In genomic region chr15:32034790-32035189, GRCm38 (mm10) we compare ENCODE assay signal across 10 mouse cellular contexts.
DNase-seq lines count a peak whose midpoint lies in the region; ATAC-seq and TF ChIP-seq lines count a peak whose summit lies in the region.
"Had no signal": no experiment of that assay in that cellular context is flagged by ENCODE, and none has a peak within 500 bp of the region (broad histone marks: within the 10 kb centered on the region; RNA-seq: fewer than 3 reads in every experiment).

No protein-coding gene starts in this region.

- intact Hi-C loops in left cerebral cortex, postnatal 25 days (cut with DNase I) = no loop called here

- H3K4me3 ChIP-seq in forebrain, embryonic 10.5 days = no peak overlapping the region
- H3K4me3 ChIP-seq in hindbrain, postnatal 0 days (ENCODE audit: low read length) = no peak overlapping the region
- H3K4me3 ChIP-seq in neural tube, embryonic 14.5 days (ENCODE audit: low read depth, low read length) = no peak overlapping the region

- 45% methylated on average over 7 of the region's 7 CpGs for WGBS in forebrain, embryonic 10.5 days
- 16% methylated on average over 7 of the region's 7 CpGs for WGBS in hindbrain, postnatal 0 days
- 16% methylated on average over 7 of the region's 7 CpGs for WGBS in neural tube, embryonic 14.5 days

- no peaks in the 10 kb centered on the region for H3K9me3 ChIP-seq in forebrain, embryonic 10.5 days
- no peaks in the 10 kb centered on the region for H3K9me3 ChIP-seq in hindbrain, postnatal 0 days (ENCODE audit: low read length)
- no peaks in the 10 kb centered on the region for H3K9me3 ChIP-seq in neural tube, embryonic 14.5 days (ENCODE audit: control insufficient read depth, low read length)

- H3K36me3 ChIP-seq in forebrain, embryonic 10.5 days (replicated peaks) = no peaks in the 10 kb centered on the region
- H3K36me3 ChIP-seq in hindbrain, postnatal 0 days (ENCODE audit: insufficient read depth, low read length) = no peaks in the 10 kb centered on the region
- no peaks in the 10 kb centered on the region for H3K36me3 ChIP-seq in neural tube, embryonic 14.5 days (ENCODE audit: control insufficient read depth, insufficient read depth, low read length)

- no peaks in the 10 kb centered on the region for H3K27me3 ChIP-seq in forebrain, embryonic 10.5 days (ENCODE audit: poor library complexity, severe bottlenecking)
- H3K27me3 ChIP-seq in hindbrain, postnatal 0 days (ENCODE audit: insufficient read depth, low read length) = no peaks in the 10 kb centered on the region
- H3K27me3 ChIP-seq in neural tube, embryonic 14.5 days (ENCODE audit: control insufficient read depth, insufficient read depth, low read length) = no peaks in the 10 kb centered on the region

- H3K27ac ChIP-seq in forebrain, embryonic 10.5 days = no peak overlapping the region
- H3K27ac ChIP-seq in hindbrain, postnatal 0 days = no peak overlapping the region
- no peak overlapping the region for H3K27ac ChIP-seq in neural tube, embryonic 14.5 days (ENCODE audit: low read depth, low read length)

- peaks cover 16% of the 10 kb centered on the region for H3K4me1 ChIP-seq in forebrain, embryonic 10.5 days
- H3K4me1 ChIP-seq in hindbrain, postnatal 0 days (ENCODE audit: insufficient read depth, low read length) = 0 out of 2 replicates have a peak, but pooled peaks cover 4% of the 10 kb centered on the region
- H3K4me1 ChIP-seq in neural tube, embryonic 14.5 days (ENCODE audit: control insufficient read depth, insufficient read depth, low read length) = no peaks in the 10 kb centered on the region

- TF ChIP-seq CTCF in hindbrain, postnatal 0 days (IDR thresholded peaks at IDR 0.05; ENCODE audit: low read depth) = no peak

- peak; percentile 8 for DNase-seq in kidney, postnatal 14 days
- no peak for DNase-seq in kidney, adult 18-20 months
- DNase-seq in forebrain, embryonic 10.5 days (ENCODE audit: extremely low spot score, low spot score) = peak; percentile 17
- peak; percentile 75 for DNase-seq in hindbrain, postnatal 0 days (ENCODE audit: low spot score)
- no peak for DNase-seq in thymus, postnatal 25 days
- no peak for DNase-seq in ovary, postnatal 10 days (ENCODE audit: low spot score)
- no peak for DNase-seq in left cerebral cortex, postnatal 25 days (ENCODE audit: low spot score in 2 of 2)
- DNase-seq: kidney, adult 9 months; lung, postnatal 4 days had no signal

- H3K4me2 ChIP-seq in hindbrain, postnatal 0 days (ENCODE audit: low read depth, low read length) = 0 out of 2 replicates have a peak overlapping the region, but pooled peaks have one; percentile 1
- H3K4me2 ChIP-seq in neural tube, embryonic 14.5 days (ENCODE audit: low read depth, low read length) = no peak overlapping the region

- peak; percentile 86 for ATAC-seq in hindbrain, postnatal 0 days
- peak; percentile 81; the same call in 1 of the 2 replicates for ATAC-seq in neural tube, embryonic 14.5 days (ENCODE audit: low read depth)

- H3K9ac ChIP-seq in hindbrain, postnatal 0 days (replicated peaks; ENCODE audit: low read length) = no peak overlapping the region
- H3K9ac ChIP-seq in neural tube, embryonic 14.5 days (replicated peaks; ENCODE audit: low read depth, low read length) = no peak overlapping the region

Comparison
In these comparisons a context has a peak if more than half of its experiments do, and no peak if none do; other contexts are left out.
1. DNase-seq: peak in kidney, postnatal 14 days (single experiment), forebrain, embryonic 10.5 days (single experiment) and hindbrain, postnatal 0 days (single experiment); none in kidney, adult 18-20 months (single experiment), thymus, postnatal 25 days (single experiment), ovary, postnatal 10 days (single experiment) and left cerebral cortex, postnatal 25 days (0 of 2).